Mouse (Mus musculus): ENCODE results near the gene Slx4ip.
"Not testable (repeated sequence)": the region's sequence is repeated elsewhere in the genome, so short reads cannot be mapped to it uniquely, and the experiment has no call there.

The Slx4ip gene

GRCm38 (mm10) chr2:136891068-136891950 is at the start of gene Slx4ip, which contains the start of the genes AL731706.1 and Mkks:
Gene Slx4ip (plus strand): TSS chr2:136891218.
Gene AL731706.1 (minus strand): TSS chr2:136891389.
Gene Mkks (minus strand): TSS chr2:136891389.
- in situ Hi-C loops (cut with MseI, MboI): no loop called here

- in situ Hi-C loops (cut with MseI, MboI): no loop called here
These were observed 40.7 kb upstream of the Slx4ip start for GRCm38 (mm10) chr2:136850366-136850765.

GRCm38 (mm10) chr2:136854543-136855388 is 36.3 kb upstream of the Slx4ip start:
- in situ Hi-C loops (cut with MseI, MboI): no loop called here

GRCm38 (mm10) chr2:136885579-136885978 is 5.4 kb upstream of the Slx4ip start, which contains the start of gene AL731706.2:
Gene AL731706.2 (minus strand): TSS chr2:136885679.
- in situ Hi-C loops (cut with MseI, MboI): no loop called here

GRCm38 (mm10) chr2:136886846-136887245 is 4.2 kb upstream of the Slx4ip start:
- in situ Hi-C loops (cut with MseI, MboI): no loop called here

- in situ Hi-C loops (cut with MseI, MboI): not testable (repeated sequence)
These were observed 326 bp upstream of the Slx4ip start for GRCm38 (mm10) chr2:136890716-136891067.

- in situ Hi-C loops (cut with MseI, MboI): no loop called here
These were observed 943 bp downstream of the Slx4ip start for GRCm38 (mm10) chr2:136891951-136892371.

GRCm38 (mm10) chr2:136894494-136894893 is 3.5 kb downstream of the Slx4ip start:
- in situ Hi-C loops (cut with MseI, MboI): no loop called here

- in situ Hi-C loops (cut with MseI, MboI): no loop called here
These were observed 5.1 kb downstream of the Slx4ip start for GRCm38 (mm10) chr2:136896131-136896530.

GRCm38 (mm10) chr2:136908596-136908995 is 17.6 kb downstream of the Slx4ip start:
- in situ Hi-C loops (cut with MseI, MboI): no loop called here

GRCm38 (mm10) chr2:136909298-136909697 is 18.3 kb downstream of the Slx4ip start:
- in situ Hi-C loops (cut with MseI, MboI): no loop called here

- in situ Hi-C loops (cut with MseI, MboI): no loop called here
These were observed 21.0 kb downstream of the Slx4ip start for GRCm38 (mm10) chr2:136911958-136912411.

- in situ Hi-C loops (cut with MseI, MboI): no loop called here
These were observed 22.0 kb downstream of the Slx4ip start for GRCm38 (mm10) chr2:136913021-136913420.

- in situ Hi-C loops (cut with MseI, MboI): no loop called here
These were observed 23.4 kb downstream of the Slx4ip start for GRCm38 (mm10) chr2:136914334-136914902.

GRCm38 (mm10) chr2:136919433-136919832 is 28.4 kb downstream of the Slx4ip start:
- in situ Hi-C loops (cut with MseI, MboI): no loop called here

GRCm38 (mm10) chr2:136920257-136920993 is 29.4 kb downstream of the Slx4ip start:
- in situ Hi-C loops (cut with MseI, MboI): no loop called here

- in situ Hi-C loops (cut with MseI, MboI): no loop called here
These were observed 30.0 kb downstream of the Slx4ip start for GRCm38 (mm10) chr2:136921003-136921408.

GRCm38 (mm10) chr2:136936391-136937288 is 45.6 kb downstream of the Slx4ip start:
- in situ Hi-C loops (cut with MseI, MboI): no loop called here

GRCm38 (mm10) chr2:136938249-136938648 is 47.2 kb downstream of the Slx4ip start:
- in situ Hi-C loops (cut with MseI, MboI): no loop called here

- in situ Hi-C loops (cut with MseI, MboI): no loop called here
These were observed 55.3 kb downstream of the Slx4ip start for GRCm38 (mm10) chr2:136946297-136946696.
